Mouse (Mus musculus) ES-E14 (cell line): ENCODE measurements at regions not wholly inside any gene's neighbourhood (a gene's known extent, or its start where the extent isn't known, plus 50 kb on each side); places are given as distances from the start of the nearest gene placed in this dataset.

Source experiments
- CHD2 ChIP-seq: IDR thresholded peaks from 2 replicates; pipeline ENCODE4 v1.6.1; 2014; ENCODE audit warnings: mild to moderate bottlenecking, low read depth, low read length, inconsistent platforms
- HCFC1 ChIP-seq: IDR thresholded peaks from 2 replicates; pipeline ENCODE4 v1.6.1; 2012; ENCODE audit warnings: low read length, inconsistent platforms, borderline replicate concordance; ENCODE audit not compliant: insufficient read depth
- ZC3H11A ChIP-seq: IDR thresholded peaks from 2 replicates; pipeline ENCODE4 v1.6.1; 2012; ENCODE audit warnings: low read depth, mild to moderate bottlenecking, inconsistent platforms, low read length, borderline replicate concordance
- ZNF384 ChIP-seq: IDR thresholded peaks from 2 replicates; pipeline ENCODE4 v1.6.1; 2012; ENCODE audit warnings: low read depth, low read length, inconsistent platforms

DNA sequence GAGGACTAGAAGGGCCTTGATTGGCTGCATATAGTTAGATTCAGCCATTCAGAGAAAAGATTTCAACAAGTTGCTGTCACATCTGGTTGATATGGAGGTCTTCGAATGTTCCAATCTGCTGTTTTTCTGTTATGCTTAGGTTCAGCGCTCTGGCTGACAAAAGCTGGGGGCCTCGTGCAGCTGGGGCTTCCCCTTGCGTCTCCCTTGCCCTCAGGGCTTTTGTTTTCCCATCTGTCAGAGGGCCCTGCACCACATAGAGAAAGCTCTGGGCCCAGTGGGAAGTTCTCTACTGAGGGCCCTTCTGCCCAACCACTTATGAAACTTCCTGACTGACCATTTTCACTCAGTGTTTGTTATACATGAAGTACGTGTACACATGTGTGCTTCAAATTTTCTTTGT is 86.2 kb upstream of the AI593442 start:
- TF ChIP-seq CHD2 (no peak), HCFC1 (no peak), ZC3H11A (no peak), ZNF384 (no peak)
